Mouse (Mus musculus): ENCODE results near the gene Unc79.

GRCm38 (mm10) chr12:103049865-103050264 is 101.2 kb downstream of the Unc79 start:
- TF ChIP-seq CTCF (IDR thresholded peaks at IDR 0.05), result no peak
- no peak for TF ChIP-seq EP300 (IDR thresholded peaks at IDR 0.05)
